Mouse (Mus musculus): ENCODE results near the gene Ano6.

- TF ChIP-seq CTCF (IDR thresholded peaks at IDR 0.05; ENCODE audit: control insufficient read depth, insufficient read depth, low read length) (no peak), POLR2A (IDR thresholded peaks at IDR 0.05; ENCODE audit: borderline replicate concordance, control insufficient read depth, low read depth, low read length) (no peak)
Observed at GRCm38 (mm10) chr15:95884658-95885620, 94.3 kb downstream of the Ano6 start.

Measured in bone marrow, adult 2 months (tissue).